Mouse (Mus musculus) v-Abl transformed pro-B cells (cell line): ENCODE measurements at regions not wholly inside any gene's neighbourhood (a gene's known extent, or its start where the extent isn't known, plus 50 kb on each side); places are given as distances from the start of the nearest gene placed in this dataset.

Experiments
- in situ Hi-C, 2 experiments: fragments of 400-800 bp; cut with MboI; formaldehyde crosslinking; loops; one replicate each; pipeline ENCODE4 v1.15.1; 2025; ENCODE audit not compliant: unreplicated experiment in 2 of 2

DNA sequence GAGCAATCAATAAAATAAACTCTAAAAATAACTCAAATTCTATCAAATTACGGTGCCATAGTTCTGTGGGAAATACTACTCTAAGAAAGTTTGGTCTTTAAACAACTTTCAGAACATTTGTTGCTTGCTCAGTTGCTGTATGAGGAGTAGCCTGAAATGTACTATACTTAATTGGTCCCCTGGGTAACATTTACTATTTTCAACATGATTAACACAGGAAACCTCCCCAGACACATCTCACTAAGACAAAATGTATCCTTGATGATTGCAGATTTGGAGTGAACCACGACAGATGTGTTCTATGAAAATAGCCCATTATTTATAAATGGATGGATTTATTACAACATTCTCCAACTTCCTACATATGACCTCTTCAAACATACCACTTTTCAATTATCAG is 1055.6 kb upstream of the 4930412O13Rik start:
- in situ Hi-C loops: no loop called here
